Mouse (Mus musculus) midbrain, embryonic 13.5 days (tissue): ENCODE measurements at regions not wholly inside any gene's neighbourhood (a gene's known extent, or its start where the extent isn't known, plus 50 kb on each side); places are given as distances from the start of the nearest gene placed in this dataset.
A peak's percentile ranks its signal among the peaks of the same experiment; 100 is the strongest.

Experiments
- ATAC-seq: fragments of 200-750 bp; cut with Nextera tagmentation; 2 replicates; pipeline ENCODE4 v1.8.0; 2017; ENCODE audit warnings: mild to moderate bottlenecking, moderate TSS enrichment, moderate library complexity
- H3K27ac ChIP-seq: fragments of 300-500 bp; sonication (generic); 2 replicates; pipeline ENCODE4 v1.5.1; 2015; ENCODE audit warnings: inconsistent platforms, mild to moderate bottlenecking, moderate library complexity
- H3K27me3 ChIP-seq: fragments of 300-500 bp; sonication (generic); 2 replicates; pipeline ENCODE4 v1.6.1; 2015; ENCODE audit warnings: mild to moderate bottlenecking, inconsistent platforms
- H3K36me3 ChIP-seq: fragments of 300-500 bp; sonication (generic); 2 replicates; pipeline ENCODE4 v1.6.1; 2015; ENCODE audit warnings: mild to moderate bottlenecking, inconsistent platforms
- H3K4me1 ChIP-seq: fragments of 300-500 bp; sonication (generic); replicated peaks from 2 replicates; pipeline ENCODE4 v1.6.1; 2015; ENCODE audit warnings: inconsistent platforms
- H3K4me2 ChIP-seq: fragments of 300-500 bp; sonication (generic); replicated peaks from 2 replicates; pipeline ENCODE4 v1.6.1; 2015; ENCODE audit warnings: moderate library complexity, mild to moderate bottlenecking, inconsistent platforms
- H3K4me3 ChIP-seq: fragments of 300-500 bp; sonication (generic); replicated peaks from 2 replicates; pipeline ENCODE4 v1.5.1; 2015; ENCODE audit warnings: mild to moderate bottlenecking, inconsistent platforms
- H3K9ac ChIP-seq: fragments of 300-500 bp; sonication (generic); replicated peaks from 2 replicates; pipeline ENCODE4 v1.6.1; 2015; ENCODE audit warnings: mild to moderate bottlenecking, inconsistent platforms
- H3K9me3 ChIP-seq: fragments of 300-500 bp; sonication (generic); 2 replicates; pipeline ENCODE4 v1.6.1; 2016; ENCODE audit warnings: mild to moderate bottlenecking, inconsistent platforms
- WGBS: fragments of 180-500 bp; shearing (Covaris S2); methylation state at CpG from one replicate; pipeline ENCODE4 v1.1.7; 2015; 5-methylcytosine and 5-hydroxymethylcytosine counted together

DNA sequence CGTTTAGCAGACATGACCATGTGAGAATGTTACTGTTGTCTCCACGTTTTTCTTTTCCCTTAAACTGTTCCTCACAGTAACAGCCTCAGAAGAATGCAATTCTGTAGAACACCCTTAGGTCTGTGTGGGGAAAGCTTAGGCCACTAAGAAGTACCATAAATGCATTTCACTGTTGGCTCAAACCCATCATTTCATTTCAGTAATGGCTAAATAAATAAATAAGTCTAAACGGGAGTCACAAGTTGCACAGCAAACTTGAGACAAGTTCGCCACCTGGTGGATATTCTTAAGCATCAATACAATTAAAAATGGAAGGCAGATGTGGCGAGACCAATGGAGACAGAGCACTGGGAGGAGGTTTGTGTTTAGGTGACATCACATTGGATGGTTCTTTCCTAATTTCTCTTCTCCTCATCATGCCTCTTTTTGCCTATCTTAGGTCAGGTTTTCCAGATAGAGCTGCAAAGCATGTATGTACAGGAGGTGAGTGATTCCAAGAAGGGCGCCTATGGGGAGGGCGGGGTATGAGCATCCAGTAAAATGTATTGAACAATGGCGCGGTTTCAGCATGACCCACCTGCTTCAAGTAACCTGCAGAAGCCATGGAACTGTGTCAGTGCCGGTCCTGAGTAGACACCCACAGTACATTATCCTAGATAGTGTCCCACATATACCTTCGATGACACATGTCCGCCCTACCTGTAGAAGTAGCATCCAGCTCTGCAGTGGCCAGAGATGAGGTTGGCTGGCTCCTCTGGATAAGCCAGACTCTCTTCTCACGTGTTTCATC, 128.8 kb upstream of the Car8 start:
- WGBS: 63% methylated on average over 13 of the region's 13 CpGs

DNA sequence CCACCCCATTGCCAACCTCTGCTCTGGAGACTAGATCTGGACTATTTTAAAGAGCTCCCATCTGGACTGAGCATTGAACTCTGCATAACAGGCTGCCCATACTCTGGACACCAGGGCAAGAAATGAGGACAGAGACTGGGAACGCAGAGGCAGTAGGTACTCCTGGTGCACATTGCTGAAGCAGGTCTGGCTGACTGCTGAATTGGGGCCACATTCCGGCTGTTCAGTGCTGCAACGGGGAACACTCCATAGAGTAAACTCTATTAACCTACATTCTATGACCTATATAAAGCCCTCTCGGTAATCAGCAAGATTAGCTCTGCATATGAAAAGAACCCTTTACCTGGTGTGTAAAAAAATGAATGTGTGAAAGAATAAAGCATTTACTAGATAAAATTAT, 128.1 kb upstream of the Car8 start:
- no peaks in the 10 kb centered on the region for H3K36me3 ChIP-seq
- no peaks in the 10 kb centered on the region for H3K9me3 ChIP-seq
- H3K4me1 ChIP-seq: no peaks in the 10 kb centered on the region
- WGBS: 62% methylated on average over 4 of the region's 4 CpGs
- H3K27me3 ChIP-seq: no peaks in the 10 kb centered on the region; the same call in 1 of the 2 replicates
- no peak overlapping the region for H3K9ac ChIP-seq
- H3K27ac ChIP-seq: no peak overlapping the region
- no peak overlapping the region for H3K4me2 ChIP-seq
- no peak for ATAC-seq
- no peak overlapping the region for H3K4me3 ChIP-seq

More for the DNA sequence above, 128.8 kb upstream of the Car8 start:
- peak; percentile 75 for ATAC-seq
- no peak overlapping the region for H3K4me2 ChIP-seq
- H3K4me1 ChIP-seq: no peaks in the 10 kb centered on the region
- H3K36me3 ChIP-seq: no peaks in the 10 kb centered on the region
- H3K27me3 ChIP-seq: no peaks in the 10 kb centered on the region; the same call in 1 of the 2 replicates
- H3K4me3 ChIP-seq: no peak overlapping the region
- H3K9ac ChIP-seq: no peak overlapping the region
- no peaks in the 10 kb centered on the region for H3K9me3 ChIP-seq
- no peak overlapping the region for H3K27ac ChIP-seq

DNA sequence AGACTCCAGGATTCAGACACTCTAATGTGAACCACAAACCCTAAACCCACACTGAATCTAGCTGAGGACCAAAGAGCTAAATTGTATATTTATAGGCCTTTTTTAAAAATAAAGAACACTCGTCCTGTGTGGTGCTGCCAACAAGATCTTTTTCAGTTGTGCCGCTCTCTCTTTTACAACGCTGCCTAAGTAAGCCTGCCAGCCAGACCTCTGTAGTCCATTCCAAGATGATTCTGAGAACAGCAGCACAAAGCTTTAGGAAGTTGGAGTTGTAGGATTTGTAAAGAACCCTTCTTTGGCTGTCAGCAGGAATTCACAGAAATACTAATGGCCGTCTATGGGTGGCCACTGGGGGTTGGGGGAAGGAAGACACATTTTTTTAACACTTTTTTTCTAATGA, 123.6 kb upstream of the Car8 start:
- H3K36me3 ChIP-seq: no peaks in the 10 kb centered on the region
- 63% methylated on average over 4 of the region's 4 CpGs for WGBS
- no peak for ATAC-seq
- no peak overlapping the region for H3K27ac ChIP-seq
- H3K4me1 ChIP-seq: no peaks in the 10 kb centered on the region
- no peak overlapping the region for H3K4me2 ChIP-seq
- H3K9ac ChIP-seq: no peak overlapping the region
- H3K4me3 ChIP-seq: no peak overlapping the region
- no peaks in the 10 kb centered on the region for H3K9me3 ChIP-seq
- no peaks in the 10 kb centered on the region for H3K27me3 ChIP-seq

DNA sequence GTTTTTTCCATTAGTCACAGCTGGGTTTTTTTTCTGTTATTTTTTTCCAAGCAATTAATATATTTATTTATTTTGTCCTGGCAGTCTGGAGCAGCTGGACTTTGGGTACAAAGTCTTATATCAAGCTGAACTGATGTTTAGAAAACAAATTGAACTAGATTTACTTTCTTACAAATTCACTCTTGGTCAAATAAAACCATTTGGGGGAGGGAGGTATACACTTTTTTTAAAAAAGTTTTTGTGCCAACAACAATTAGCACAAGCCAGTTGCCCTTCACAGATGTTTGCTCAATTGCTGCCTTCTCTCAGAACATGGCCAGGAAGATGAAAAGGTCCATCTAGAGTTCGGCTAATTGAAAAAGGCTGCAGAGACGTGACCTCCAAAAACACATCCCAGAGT, 123.1 kb upstream of the Car8 start:
- WGBS: 64% methylated on average over 2 of the region's 2 CpGs
- Histone ChIP-seq H3K36me3 (no peaks in the 10 kb centered on the region), H3K4me1 (no peaks in the 10 kb centered on the region), H3K4me2 (no peak overlapping the region), H3K27me3 (no peaks in the 10 kb centered on the region), H3K9me3 (no peaks in the 10 kb centered on the region), H3K27ac (no peak overlapping the region), H3K4me3 (no peak overlapping the region), H3K9ac (no peak overlapping the region)
- ATAC-seq: no peak

DNA sequence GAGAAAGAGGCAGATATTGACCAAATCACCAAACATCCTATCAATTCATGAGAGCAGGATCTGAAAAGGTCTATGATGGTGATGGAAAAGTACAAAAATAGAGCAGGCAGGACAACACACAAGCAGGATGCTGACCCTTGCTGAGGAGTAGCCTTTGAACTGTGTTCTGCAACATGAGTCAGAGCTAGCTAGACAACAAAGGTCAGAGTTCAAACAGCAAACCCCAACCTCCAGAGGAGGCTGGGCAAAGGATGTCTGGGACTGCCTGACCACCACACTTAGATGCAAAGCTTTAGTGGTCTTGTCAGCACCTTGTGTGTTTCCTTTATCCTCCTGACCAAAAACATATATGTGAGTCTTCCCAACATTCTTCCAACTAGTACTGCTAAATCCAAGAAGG, 122.5 kb upstream of the Car8 start:
- no peak for ATAC-seq
- Histone ChIP-seq H3K4me2 (no peak overlapping the region), H3K9me3 (no peaks in the 10 kb centered on the region), H3K9ac (no peak overlapping the region), H3K27me3 (no peaks in the 10 kb centered on the region), H3K4me1 (no peaks in the 10 kb centered on the region), H3K27ac (no peak overlapping the region), H3K36me3 (no peaks in the 10 kb centered on the region), H3K4me3 (no peak overlapping the region)

DNA sequence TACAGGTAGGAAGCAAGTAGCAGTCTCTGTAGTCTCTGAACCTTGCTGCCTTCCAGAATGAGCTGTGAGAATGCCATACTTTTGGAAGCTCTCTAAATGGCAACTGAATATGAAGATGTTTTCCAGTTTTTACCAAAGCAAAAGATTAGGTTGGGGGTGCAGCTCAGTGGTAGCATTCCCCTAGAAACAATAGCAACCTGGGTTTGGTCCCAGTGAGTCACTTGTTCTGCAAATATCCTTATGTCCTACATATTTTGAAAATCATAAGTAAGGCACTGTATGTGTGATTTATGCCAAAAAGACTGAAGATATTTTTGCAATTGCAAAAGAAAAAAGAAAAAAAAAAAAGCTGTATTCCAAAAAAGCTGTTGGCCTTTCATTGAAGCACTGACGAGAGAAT, 118.6 kb upstream of the Car8 start:
- Histone ChIP-seq H3K27me3 (no peaks in the 10 kb centered on the region), H3K9me3 (no peaks in the 10 kb centered on the region), H3K9ac (no peak overlapping the region), H3K27ac (no peak overlapping the region), H3K4me3 (no peak overlapping the region), H3K36me3 (no peaks in the 10 kb centered on the region), H3K4me1 (no peaks in the 10 kb centered on the region), H3K4me2 (no peak overlapping the region)
- ATAC-seq: no peak
- 88% methylated on average over 1 of the region's 1 CpGs for WGBS

DNA sequence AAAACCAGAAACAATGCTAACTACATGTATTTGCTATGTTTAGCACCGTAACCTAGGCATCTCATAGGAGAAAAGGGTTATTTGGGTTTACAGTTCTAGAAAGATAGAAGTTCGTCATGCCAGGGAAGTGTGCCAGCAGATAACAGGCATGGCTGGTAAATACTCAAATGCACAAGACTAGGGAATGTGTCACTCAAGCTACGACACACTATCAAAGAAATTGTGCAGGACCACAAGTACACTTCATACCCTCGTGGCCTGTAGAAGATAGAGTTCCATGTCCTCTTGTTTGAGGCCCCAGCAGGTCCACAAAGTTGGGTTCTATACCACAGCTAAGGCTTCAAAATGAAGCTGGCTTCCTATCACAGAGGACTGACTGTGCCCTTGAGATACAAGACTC, 103.1 kb upstream of the Car8 start:
- Histone ChIP-seq H3K4me2 (no peak overlapping the region), H3K9me3 (no peaks in the 10 kb centered on the region), H3K4me3 (no peak overlapping the region), H3K27ac (no peak overlapping the region), H3K36me3 (no peaks in the 10 kb centered on the region), H3K27me3 (no peaks in the 10 kb centered on the region), H3K4me1 (no peaks in the 10 kb centered on the region), H3K9ac (no peak overlapping the region)
- no peak for ATAC-seq
- 95% methylated on average over 4 of the region's 4 CpGs for WGBS

DNA sequence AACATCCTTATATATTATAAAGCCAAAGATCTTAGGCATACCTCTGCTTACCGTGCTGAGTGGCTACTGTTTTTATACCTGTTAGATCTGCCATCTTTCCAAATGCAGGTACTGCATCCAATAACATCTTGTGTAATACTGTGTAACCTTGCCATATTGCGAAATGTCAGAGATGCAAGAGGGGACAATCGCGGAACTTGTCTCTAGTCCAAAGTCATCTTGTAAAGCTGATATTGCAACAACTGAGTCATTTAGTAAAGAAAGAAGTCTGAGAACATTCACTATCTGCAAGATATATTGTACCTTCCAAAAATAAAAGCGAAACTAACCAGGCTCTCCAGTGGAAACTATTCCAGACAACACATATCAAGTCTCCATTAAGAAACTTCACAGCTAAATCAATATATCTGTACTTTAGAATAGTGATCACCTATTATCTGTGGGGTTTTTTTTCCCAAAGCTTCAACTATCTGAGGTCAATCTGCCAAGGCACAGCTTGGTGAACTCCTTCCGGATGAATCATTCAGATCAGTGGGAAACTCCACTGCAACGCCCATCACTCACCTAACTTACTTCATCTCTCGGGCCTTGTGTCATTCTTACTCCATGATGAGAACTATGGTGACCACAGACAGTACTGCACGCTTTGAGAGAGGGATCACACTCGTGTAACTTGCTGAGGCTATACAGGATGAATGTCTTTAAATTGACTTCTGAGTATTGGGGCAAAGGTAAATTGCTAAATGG, 70.6 kb upstream of the Car8 start:
- no peaks in the 10 kb centered on the region for H3K9me3 ChIP-seq
- H3K4me1 ChIP-seq: no peaks in the 10 kb centered on the region
- no peak for ATAC-seq
- no peaks in the 10 kb centered on the region for H3K27me3 ChIP-seq
- H3K27ac ChIP-seq: no peak overlapping the region
- H3K4me3 ChIP-seq: no peak overlapping the region
- H3K9ac ChIP-seq: no peak overlapping the region
- no peak overlapping the region for H3K4me2 ChIP-seq
- no peaks in the 10 kb centered on the region for H3K36me3 ChIP-seq
- WGBS: 89% methylated on average over 10 of the region's 10 CpGs

DNA sequence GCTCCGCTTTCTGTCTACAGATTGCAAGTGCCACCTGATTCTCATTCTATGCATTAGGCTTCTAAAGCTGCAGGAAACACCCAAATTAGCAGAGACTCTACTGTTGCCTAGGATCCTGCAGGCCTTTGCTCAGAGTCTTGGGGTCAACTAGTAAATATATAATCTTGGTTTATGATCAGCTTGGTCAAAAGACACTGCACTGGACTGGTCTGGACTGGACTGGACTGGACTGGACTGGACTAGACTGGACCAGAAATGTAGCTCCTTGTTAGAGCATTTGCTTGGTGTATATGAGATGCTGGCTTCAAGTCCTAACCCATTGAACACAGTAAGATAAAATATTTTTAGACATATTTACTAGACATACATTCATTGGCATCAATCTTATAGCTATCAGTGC, 53.7 kb upstream of the Car8 start:
- Histone ChIP-seq H3K9me3 (no peaks in the 10 kb centered on the region), H3K9ac (no peak overlapping the region), H3K36me3 (no peaks in the 10 kb centered on the region), H3K27ac (no peak overlapping the region), H3K27me3 (no peaks in the 10 kb centered on the region), H3K4me3 (no peak overlapping the region), H3K4me1 (peaks cover 7% of the 10 kb centered on the region), H3K4me2 (no peak overlapping the region)
- no peak for ATAC-seq
- WGBS: 85% methylated on average over 1 of the region's 1 CpGs

DNA sequence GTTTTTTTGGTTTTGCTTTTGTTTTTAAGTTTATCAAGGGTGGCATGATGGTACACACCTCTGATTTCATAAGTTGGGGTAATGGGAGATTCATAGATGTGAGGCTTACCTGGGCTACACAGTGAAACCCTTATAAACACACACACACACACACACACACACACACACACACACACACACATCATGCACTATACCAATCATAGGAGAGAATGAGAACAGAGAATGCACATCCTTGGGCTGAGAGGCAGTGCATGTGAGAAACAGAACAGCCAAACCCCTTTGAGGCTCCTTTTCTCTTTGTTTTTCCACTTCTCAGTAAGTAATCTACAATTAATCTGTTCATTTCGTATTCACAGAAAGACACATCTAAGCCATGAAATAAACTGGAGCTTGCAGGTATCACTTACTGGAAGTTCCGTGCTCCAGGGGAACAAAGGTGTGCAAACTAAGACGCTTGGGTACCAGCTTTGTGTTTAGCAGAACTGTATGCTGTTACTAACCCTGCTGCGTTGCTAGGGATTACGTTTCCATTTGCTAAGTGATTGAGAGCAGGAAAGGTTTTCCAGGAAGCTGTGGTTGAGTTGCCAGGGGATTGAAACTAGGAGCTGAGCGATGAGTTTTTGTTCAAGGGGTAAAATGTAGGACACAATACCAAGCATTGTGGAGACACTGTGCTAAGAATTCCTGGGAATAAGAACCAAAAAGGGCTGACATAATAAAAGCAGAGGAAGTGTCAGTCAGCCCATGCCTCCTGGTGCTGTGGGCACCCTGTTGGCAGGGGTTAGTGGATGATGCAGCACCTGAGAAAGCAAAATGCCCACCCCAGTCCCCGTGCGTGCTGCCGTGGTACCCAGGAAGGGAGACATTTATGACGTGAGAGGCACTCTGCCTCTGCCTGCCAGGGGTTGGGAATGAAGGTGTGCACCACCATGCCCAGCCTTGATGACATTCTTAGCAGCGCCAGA, 53.0 kb upstream of the Car8 start:
- peak; percentile 68 for ATAC-seq
- peaks cover 7% of the 10 kb centered on the region for H3K4me1 ChIP-seq
- H3K9me3 ChIP-seq: no peaks in the 10 kb centered on the region
- no peaks in the 10 kb centered on the region for H3K36me3 ChIP-seq
- no peak overlapping the region for H3K4me3 ChIP-seq
- WGBS: 57% methylated on average over 11 of the region's 11 CpGs
- no peaks in the 10 kb centered on the region for H3K27me3 ChIP-seq
- H3K9ac ChIP-seq: no peak overlapping the region
- no peak overlapping the region for H3K4me2 ChIP-seq
- no peak overlapping the region for H3K27ac ChIP-seq

DNA sequence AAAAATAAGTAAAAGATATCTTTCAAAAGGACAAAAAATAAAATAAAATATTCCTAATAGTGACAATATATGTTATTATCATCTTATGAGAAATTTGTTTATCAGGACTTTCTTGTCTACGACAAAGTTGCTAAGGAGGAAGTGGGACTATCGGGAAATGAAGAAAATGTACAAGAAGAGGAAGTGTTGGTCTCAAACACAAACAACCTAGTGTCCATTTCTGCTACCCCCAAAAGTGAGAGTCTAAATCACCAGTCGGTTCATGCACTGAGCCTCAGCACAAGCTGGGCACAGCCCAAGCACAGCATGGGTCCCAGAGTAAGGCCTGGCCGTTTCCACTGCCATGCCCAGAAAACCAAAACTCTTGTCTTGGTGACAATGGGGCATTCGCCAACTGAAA, 51.1 kb upstream of the Car8 start:
- WGBS: 80% methylated on average over 5 of the region's 5 CpGs

More for the DNA sequence above, 51.1 kb upstream of the Car8 start:
- no peak for ATAC-seq
- no peaks in the 10 kb centered on the region for H3K36me3 ChIP-seq
- H3K9me3 ChIP-seq: no peaks in the 10 kb centered on the region
- no peak overlapping the region for H3K4me2 ChIP-seq
- H3K4me3 ChIP-seq: no peak overlapping the region
- no peak overlapping the region for H3K9ac ChIP-seq
- no peak overlapping the region for H3K27ac ChIP-seq
- H3K27me3 ChIP-seq: no peaks in the 10 kb centered on the region
- peaks cover 7% of the 10 kb centered on the region for H3K4me1 ChIP-seq
